Mouse (Mus musculus): ENCODE data around the gene Upk3a. TPM values are rescaled to one million over a fixed set of nuclear protein-coding genes. Genes with fewer than 3 reads are reported as not detected.

The Upk3a gene
- 0.33 and 0.40 TPM in 2 replicates for polyA plus RNA-seq (2014; fragmentation: Nextera tagmentation; extraction: Ambion mirVana)

GRCm38 (mm10) chr15:85016951-85017664, at the start of gene Upk3a:
Gene Upk3a, plus strand, starts transcription at chr15:85017141.
- DNase-seq: peak; percentile 39
- Histone ChIP-seq H3K4me2 (ENCODE audit: low read length) (peak within 1 kb of the TSS; percentile 42), H3K4me3 (replicated peaks; ENCODE audit: low read depth, low read length) (no peak within 1 kb of the TSS), H3K4me1 (ENCODE audit: control insufficient read depth, insufficient read depth, low read length) (0 out of 2 replicates have a peak, but pooled peaks cover 8% of the 10 kb centered on the region), H3K9me3 (ENCODE audit: control insufficient read depth, low read length) (no peaks in the 10 kb centered on the region), H3K9ac (replicated peaks; ENCODE audit: low read length) (no peak within 1 kb of the TSS), H3K36me3 (ENCODE audit: control insufficient read depth, insufficient read depth, low read length) (no peaks in the 10 kb centered on the region), H3K27ac (replicated peaks; ENCODE audit: low read depth, low read length) (no peak within 1 kb of the TSS), H3K27me3 (ENCODE audit: control insufficient read depth, insufficient read depth, low read length) (no peaks in the 10 kb centered on the region)
- no peak for ATAC-seq (ENCODE audit: low FRiP score, low TSS enrichment)
- WGBS: 6% methylated on average over 21 of the region's 21 CpGs

- H3K27me3 ChIP-seq (ENCODE audit: control insufficient read depth, insufficient read depth, low read length): no peaks in the 10 kb centered on the region
- peaks cover 8% of the 10 kb centered on the region for H3K4me1 ChIP-seq (ENCODE audit: control insufficient read depth, insufficient read depth, low read length)
- no peak overlapping the region for H3K27ac ChIP-seq (replicated peaks; ENCODE audit: low read depth, low read length)
- no peak overlapping the region for H3K4me3 ChIP-seq (replicated peaks; ENCODE audit: low read depth, low read length)
- H3K4me2 ChIP-seq (ENCODE audit: low read length): no peak overlapping the region
- 90% methylated on average over 4 of the region's 4 CpGs for WGBS
- H3K36me3 ChIP-seq (ENCODE audit: control insufficient read depth, insufficient read depth, low read length): 0 out of 2 replicates have a peak, but pooled peaks cover 7% of the 10 kb centered on the region
- DNase-seq (no peak), ATAC-seq (ENCODE audit: low FRiP score, low TSS enrichment) (no peak)
- no peak overlapping the region for H3K9ac ChIP-seq (replicated peaks; ENCODE audit: low read length)
- H3K9me3 ChIP-seq (ENCODE audit: control insufficient read depth, low read length): no peaks in the 10 kb centered on the region
Observed at GRCm38 (mm10) chr15:84968534-84968933, 48.4 kb upstream of the Upk3a start.

DNA sequence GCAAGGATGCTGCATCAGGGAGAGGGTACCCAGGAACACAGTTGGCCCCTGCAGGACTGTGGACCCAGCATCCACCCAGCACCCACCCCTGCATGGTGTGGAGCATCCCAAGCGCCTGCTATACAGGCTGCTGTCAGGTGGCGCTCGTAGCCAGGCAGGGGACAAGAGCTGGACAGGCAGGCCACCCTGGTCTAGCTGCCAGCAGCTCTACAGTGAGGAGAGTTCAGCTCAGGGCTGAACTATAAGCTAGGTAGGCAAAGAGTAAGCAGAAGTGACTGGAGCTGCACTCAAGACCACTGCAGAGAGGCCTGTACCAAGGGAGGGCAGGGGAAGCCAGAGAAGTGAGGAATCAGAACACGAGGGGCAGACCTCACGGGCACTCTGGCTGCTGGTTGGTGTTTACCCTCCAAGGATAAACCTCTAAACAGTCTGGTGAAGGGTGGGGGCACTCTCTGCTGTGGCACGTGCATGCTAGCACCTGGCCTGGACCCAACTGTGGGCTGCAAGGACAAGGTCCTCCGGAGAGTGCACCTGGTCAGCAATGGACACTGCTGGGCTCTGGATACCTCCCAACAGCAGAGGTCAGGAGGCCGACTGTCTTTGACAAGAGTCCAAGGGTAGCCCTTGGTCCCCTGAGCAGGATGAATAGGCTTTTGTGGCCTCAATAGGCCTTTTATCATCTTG, 43.9 kb upstream of the Upk3a start:
- no peak for DNase-seq
- no peak overlapping the region for H3K4me2 ChIP-seq (ENCODE audit: low read length)
- no peak overlapping the region for H3K27ac ChIP-seq (replicated peaks; ENCODE audit: low read depth, low read length)
- no peaks in the 10 kb centered on the region for H3K9me3 ChIP-seq (ENCODE audit: control insufficient read depth, low read length)
- no peak overlapping the region for H3K4me3 ChIP-seq (replicated peaks; ENCODE audit: low read depth, low read length)
- H3K4me1 ChIP-seq (ENCODE audit: control insufficient read depth, insufficient read depth, low read length): peaks cover 28% of the 10 kb centered on the region
- WGBS: 47% methylated on average over 8 of the region's 8 CpGs
- 0 out of 2 replicates have a peak overlapping the region, but pooled peaks have one; percentile 2 for H3K9ac ChIP-seq (replicated peaks; ENCODE audit: low read length)
- 0 out of 2 replicates have a peak, but pooled peaks cover 10% of the 10 kb centered on the region for H3K36me3 ChIP-seq (ENCODE audit: control insufficient read depth, insufficient read depth, low read length)
- H3K27me3 ChIP-seq (ENCODE audit: control insufficient read depth, insufficient read depth, low read length): no peaks in the 10 kb centered on the region
- no peak for ATAC-seq (ENCODE audit: low FRiP score, low TSS enrichment)

- WGBS: 11% methylated on average over 3 of the region's 3 CpGs
- H3K4me2 ChIP-seq (ENCODE audit: low read length): no peak overlapping the region
- peaks cover 28% of the 10 kb centered on the region for H3K4me1 ChIP-seq (ENCODE audit: control insufficient read depth, insufficient read depth, low read length)
- H3K4me3 ChIP-seq (replicated peaks; ENCODE audit: low read depth, low read length): no peak overlapping the region
- DNase-seq (no peak), ATAC-seq (ENCODE audit: low FRiP score, low TSS enrichment) (no peak)
- H3K9ac ChIP-seq (replicated peaks; ENCODE audit: low read length): 0 out of 2 replicates have a peak overlapping the region, but pooled peaks have one; percentile 2
- no peak overlapping the region for H3K27ac ChIP-seq (replicated peaks; ENCODE audit: low read depth, low read length)
- no peaks in the 10 kb centered on the region for H3K27me3 ChIP-seq (ENCODE audit: control insufficient read depth, insufficient read depth, low read length)
- 0 out of 2 replicates have a peak, but pooled peaks cover 10% of the 10 kb centered on the region for H3K36me3 ChIP-seq (ENCODE audit: control insufficient read depth, insufficient read depth, low read length)
- no peaks in the 10 kb centered on the region for H3K9me3 ChIP-seq (ENCODE audit: control insufficient read depth, low read length)
Observed at GRCm38 (mm10) chr15:84973544-84973871, 43.4 kb upstream of the Upk3a start.

GRCm38 (mm10) chr15:84975729-84976128, 41.2 kb upstream of the Upk3a start:
- H3K27me3 ChIP-seq (ENCODE audit: control insufficient read depth, insufficient read depth, low read length): no peaks in the 10 kb centered on the region

DNA sequence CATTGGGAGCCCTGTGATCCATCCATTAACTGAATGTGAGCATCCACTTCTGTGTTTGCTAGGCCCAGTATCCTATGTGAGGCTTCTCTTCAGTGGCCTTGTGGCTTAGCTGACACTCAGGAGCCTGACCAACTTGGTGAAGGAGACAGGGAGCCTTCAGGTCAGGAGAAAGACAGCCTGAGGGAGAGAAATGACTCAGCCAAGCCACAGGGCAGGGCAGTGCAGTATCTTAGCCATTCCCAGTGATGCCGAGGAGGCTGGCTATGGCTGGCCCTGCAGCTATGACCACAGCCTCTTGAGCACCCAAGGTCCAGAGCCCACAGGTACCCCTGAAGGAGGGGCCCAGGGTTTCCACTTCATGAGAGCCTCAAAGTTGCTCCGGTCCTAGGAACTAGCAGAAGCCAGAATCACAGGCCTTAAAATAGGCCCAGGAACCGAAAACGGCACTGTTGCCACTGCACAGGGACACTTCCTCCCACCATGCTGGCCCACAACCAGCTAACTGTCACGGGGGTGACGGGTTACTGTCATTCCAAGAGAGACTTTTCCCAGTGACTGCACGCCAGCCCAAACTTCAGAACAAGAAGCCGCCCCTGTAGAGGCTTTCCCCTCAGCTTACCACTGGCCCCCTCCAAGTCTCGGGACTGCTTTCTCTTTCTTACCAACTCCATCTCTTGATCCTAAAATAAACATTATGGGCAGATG, 35.2 kb upstream of the Upk3a start:
- Histone ChIP-seq H3K27ac (replicated peaks; ENCODE audit: low read depth, low read length) (no peak overlapping the region), H3K27me3 (ENCODE audit: control insufficient read depth, insufficient read depth, low read length) (no peaks in the 10 kb centered on the region), H3K4me1 (ENCODE audit: control insufficient read depth, insufficient read depth, low read length) (peaks cover 26% of the 10 kb centered on the region), H3K4me2 (ENCODE audit: low read length) (no peak overlapping the region), H3K36me3 (ENCODE audit: control insufficient read depth, insufficient read depth, low read length) (no peaks in the 10 kb centered on the region), H3K9me3 (ENCODE audit: control insufficient read depth, low read length) (no peaks in the 10 kb centered on the region), H3K4me3 (replicated peaks; ENCODE audit: low read depth, low read length) (no peak overlapping the region), H3K9ac (replicated peaks; ENCODE audit: low read length) (no peak overlapping the region)
- WGBS: 87% methylated on average over 9 of the region's 9 CpGs
- ATAC-seq (ENCODE audit: low FRiP score, low TSS enrichment) (no peak), DNase-seq (no peak)

More at GRCm38 (mm10) chr15:84975729-84976128, 41.2 kb upstream of the Upk3a start:
- no peak overlapping the region for H3K4me3 ChIP-seq (replicated peaks; ENCODE audit: low read depth, low read length)
- H3K4me1 ChIP-seq (ENCODE audit: control insufficient read depth, insufficient read depth, low read length): peaks cover 28% of the 10 kb centered on the region
- no peak for ATAC-seq (ENCODE audit: low FRiP score, low TSS enrichment)
- 30% methylated on average over 4 of the region's 4 CpGs for WGBS
- H3K36me3 ChIP-seq (ENCODE audit: control insufficient read depth, insufficient read depth, low read length): 0 out of 2 replicates have a peak, but pooled peaks cover 3% of the 10 kb centered on the region
- no peak overlapping the region for H3K9ac ChIP-seq (replicated peaks; ENCODE audit: low read length)
- H3K27ac ChIP-seq (replicated peaks; ENCODE audit: low read depth, low read length): no peak overlapping the region
- no peaks in the 10 kb centered on the region for H3K9me3 ChIP-seq (ENCODE audit: control insufficient read depth, low read length)
- DNase-seq: no peak
- H3K4me2 ChIP-seq (ENCODE audit: low read length): no peak overlapping the region

DNA sequence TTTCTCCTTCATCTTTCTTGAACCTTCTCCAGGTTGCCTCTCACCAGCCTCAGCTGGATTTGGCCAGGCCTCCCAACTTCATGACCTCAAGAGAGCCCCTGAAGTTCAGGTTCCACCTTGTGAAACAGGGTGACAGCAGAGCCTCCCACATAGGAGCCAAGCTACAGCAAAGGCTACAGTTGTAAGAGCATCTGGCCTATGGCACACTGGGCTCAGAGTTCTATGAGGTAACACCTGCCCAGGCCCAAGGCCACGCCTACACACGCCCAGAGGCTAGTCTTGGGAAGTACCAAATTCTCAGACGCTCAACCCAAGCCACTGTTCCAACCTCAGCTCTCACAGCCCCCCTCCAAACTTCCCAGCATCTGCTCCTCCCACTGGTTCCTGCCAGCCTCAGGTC, 34.1 kb upstream of the Upk3a start:
- WGBS: 84% methylated on average over 3 of the region's 3 CpGs
- Histone ChIP-seq H3K9ac (replicated peaks; ENCODE audit: low read length) (no peak overlapping the region), H3K27me3 (ENCODE audit: control insufficient read depth, insufficient read depth, low read length) (no peaks in the 10 kb centered on the region), H3K4me1 (ENCODE audit: control insufficient read depth, insufficient read depth, low read length) (peaks cover 26% of the 10 kb centered on the region), H3K36me3 (ENCODE audit: control insufficient read depth, insufficient read depth, low read length) (no peaks in the 10 kb centered on the region), H3K27ac (replicated peaks; ENCODE audit: low read depth, low read length) (no peak overlapping the region), H3K9me3 (ENCODE audit: control insufficient read depth, low read length) (no peaks in the 10 kb centered on the region), H3K4me3 (replicated peaks; ENCODE audit: low read depth, low read length) (no peak overlapping the region), H3K4me2 (ENCODE audit: low read length) (no peak overlapping the region)
- ATAC-seq (ENCODE audit: low FRiP score, low TSS enrichment): no peak
- DNase-seq: no peak

- Histone ChIP-seq H3K9me3 (ENCODE audit: control insufficient read depth, low read length) (no peaks in the 10 kb centered on the region), H3K36me3 (ENCODE audit: control insufficient read depth, insufficient read depth, low read length) (no peaks in the 10 kb centered on the region), H3K4me2 (ENCODE audit: low read length) (no peak overlapping the region), H3K27ac (replicated peaks; ENCODE audit: low read depth, low read length) (no peak overlapping the region), H3K9ac (replicated peaks; ENCODE audit: low read length) (no peak overlapping the region), H3K4me3 (replicated peaks; ENCODE audit: low read depth, low read length) (no peak overlapping the region), H3K4me1 (ENCODE audit: control insufficient read depth, insufficient read depth, low read length) (peaks cover 30% of the 10 kb centered on the region), H3K27me3 (ENCODE audit: control insufficient read depth, insufficient read depth, low read length) (no peaks in the 10 kb centered on the region)
- no peak for ATAC-seq (ENCODE audit: low FRiP score, low TSS enrichment)
- no peak for DNase-seq
- 87% methylated on average over 7 of the region's 7 CpGs for whole genome bisulfite sequencing
Observed at GRCm38 (mm10) chr15:84983721-84984120, 33.2 kb upstream of the Upk3a start.
